Comparison of ENCODE assay signal across 10 mouse cellular contexts in genomic region chr7:79129883-79130282, GRCm38 (mm10). TPM values are rescaled to one million over a fixed set of nuclear protein-coding genes. Genes with fewer than 3 reads are reported as not detected.
DNase-seq lines count a peak whose midpoint lies in the region; ATAC-seq and TF ChIP-seq lines count a peak whose summit lies in the region.
"Had no signal": no experiment of that assay in that cellular context is flagged by ENCODE, and none has a peak within 500 bp of the region (broad histone marks: within the 10 kb centered on the region; RNA-seq: fewer than 3 reads in every experiment).

No protein-coding gene starts in this region.

- H3K27ac ChIP-seq in heart, embryonic 15.5 days, result no peak overlapping the region
- no peak overlapping the region for H3K27ac ChIP-seq in forebrain, postnatal 0 days (ENCODE audit: low read depth, low read length)
- H3K27ac ChIP-seq in midbrain, embryonic 12.5 days (replicated peaks), result no peak overlapping the region

- H3K27me3 ChIP-seq in heart, embryonic 15.5 days, result peaks cover 10% of the 10 kb centered on the region
- no peaks in the 10 kb centered on the region; the same call in 1 of the 2 replicates for H3K27me3 ChIP-seq in forebrain, postnatal 0 days (ENCODE audit: insufficient read depth, low read length)
- H3K27me3 ChIP-seq in midbrain, embryonic 12.5 days, result peaks cover 34% of the 10 kb centered on the region

- DNase-seq in heart, adult 9 months (ENCODE audit: low spot score in 2 of 2), result no peak
- peak; percentile 16 for DNase-seq in brain, adult 2 months (ENCODE audit: low read depth, low spot score)
- DNase-seq in forebrain, postnatal 0 days, result peak; percentile 32
- no peak for DNase-seq in testis, postnatal 14 days (ENCODE audit: low spot score)
- no peak for DNase-seq in adrenal gland, adult 18-20 months (ENCODE audit: low spot score in 2 of 2)
- DNase-seq in gastrocnemius, adult 18-20 months (ENCODE audit: low spot score), result no peak

- no peak for ATAC-seq in heart, embryonic 15.5 days (replicated peaks; ENCODE audit: insufficient number of reproducible peaks, insufficient read depth, low FRiP score, low read depth)
- no peak for ATAC-seq in forebrain, postnatal 0 days
- ATAC-seq in midbrain, embryonic 12.5 days (ENCODE audit: low FRiP score, low read depth), result no peak

- peak overlapping the region; percentile 68 for H3K4me2 ChIP-seq in heart, embryonic 15.5 days
- peak overlapping the region; percentile 41; the same call in 1 of the 2 replicates for H3K4me2 ChIP-seq in forebrain, postnatal 0 days (ENCODE audit: low read depth)
- peak overlapping the region; percentile 43 for H3K4me2 ChIP-seq in midbrain, embryonic 12.5 days (replicated peaks)

- peaks cover 30% of the 10 kb centered on the region for H3K4me1 ChIP-seq in heart, embryonic 15.5 days (replicated peaks)
- H3K4me1 ChIP-seq in forebrain, postnatal 0 days (ENCODE audit: insufficient read depth), result no peaks in the 10 kb centered on the region
- peaks cover 15% of the 10 kb centered on the region; the same call in 1 of the 2 replicates for H3K4me1 ChIP-seq in midbrain, embryonic 12.5 days

- WGBS in heart, embryonic 15.5 days, result 15% methylated on average over 8 of the region's 8 CpGs
- WGBS in forebrain, postnatal 0 days, result 20% methylated on average over 8 of the region's 8 CpGs
- WGBS in midbrain, embryonic 12.5 days, result 11% methylated on average over 8 of the region's 8 CpGs

- H3K4me3 ChIP-seq in heart, embryonic 15.5 days, result peak overlapping the region; percentile 35; the same call in 1 of the 2 replicates
- H3K4me3 ChIP-seq in forebrain, postnatal 0 days (ENCODE audit: low read depth, low read length), result no peak overlapping the region
- H3K4me3 ChIP-seq in midbrain, embryonic 12.5 days, result no peak overlapping the region

- no peaks in the 10 kb centered on the region for H3K9me3 ChIP-seq in heart, embryonic 15.5 days (replicated peaks)
- H3K9me3 ChIP-seq in forebrain, postnatal 0 days (ENCODE audit: low read length), result no peaks in the 10 kb centered on the region
- H3K9me3 ChIP-seq in midbrain, embryonic 12.5 days, result no peaks in the 10 kb centered on the region
- H3K9me3 ChIP-seq: G1E had no signal

- peaks cover 11% of the 10 kb centered on the region for H3K36me3 ChIP-seq in heart, embryonic 15.5 days
- H3K36me3 ChIP-seq in forebrain, postnatal 0 days (ENCODE audit: insufficient read depth), result no peaks in the 10 kb centered on the region
- H3K36me3 ChIP-seq in midbrain, embryonic 12.5 days, result peaks cover 4% of the 10 kb centered on the region; the same call in 1 of the 2 replicates
- H3K36me3 ChIP-seq: G1E had no signal

- TF ChIP-seq CTCF in forebrain, postnatal 0 days (IDR thresholded peaks at IDR 0.05; ENCODE audit: low read depth), result peak; percentile 58

- H3K9ac ChIP-seq in heart, embryonic 15.5 days, result no peak overlapping the region
- H3K9ac ChIP-seq in forebrain, postnatal 0 days, result no peak overlapping the region
- no peak overlapping the region for H3K9ac ChIP-seq in midbrain, embryonic 12.5 days (replicated peaks)

RNA-seq across cellular contexts. Expression of gene Hapln3, which starts 0.9 kb away (rescaled TPM):
- 0.49 and 0.76 TPM in 2 replicates for polyA plus RNA-seq in heart, embryonic 15.5 days (2015; fragmentation: Nextera tagmentation; extraction: Ambion mirVana)
- 1.9 and 2.7 TPM in 2 replicates for total RNA-seq in forebrain, postnatal 0 days (2014; rRNA removed)
- 2.7 and 3.5 TPM in 2 replicates for polyA plus RNA-seq in forebrain, postnatal 0 days (2015; fragmentation: Nextera tagmentation; extraction: Ambion mirVana)
- polyA plus RNA-seq in midbrain, embryonic 12.5 days (2016; fragmentation: Nextera tagmentation; extraction: Ambion mirVana), result 1.5 and 2.0 TPM in 2 replicates
- under 1 TPM; 0.56 to 0.74 TPM for total RNA-seq in adrenal gland, adult 18-20 months (2021)
- under 1 TPM; 0.45 to 0.48 TPM for total RNA-seq in gastrocnemius, adult 18-20 months (2021)
- total RNA-seq: common myeloid progenitor, adult 5-6 weeks had no signal
- polyA plus RNA-seq: G1E had no signal

RNA-seq across cellular contexts. Expression of gene Mfge8, which starts 19.0 kb away (rescaled TPM):
- 224 and 246 TPM in 2 replicates for polyA plus RNA-seq in heart, embryonic 15.5 days (2015; fragmentation: Nextera tagmentation; extraction: Ambion mirVana)
- 155 and 184 TPM in 2 replicates for total RNA-seq in forebrain, postnatal 0 days (2014; rRNA removed)
- polyA plus RNA-seq in forebrain, postnatal 0 days (2015; fragmentation: Nextera tagmentation; extraction: Ambion mirVana), result 221 and 275 TPM in 2 replicates
- polyA plus RNA-seq in midbrain, embryonic 12.5 days (2016; fragmentation: Nextera tagmentation; extraction: Ambion mirVana), result 57.6 and 68.1 TPM in 2 replicates
- 100 to 1,000 TPM; 180 to 220 TPM for total RNA-seq in adrenal gland, adult 18-20 months (2021)
- total RNA-seq in gastrocnemius, adult 18-20 months (2021), result 10 to 100 TPM; 36.8 to 51.1 TPM

Comparison
In these comparisons a context has a peak if more than half of its experiments do, and no peak if none do; other contexts are left out.
1. DNase-seq: peak in brain, adult 2 months (single experiment) and forebrain, postnatal 0 days (single experiment); none in heart, adult 9 months (0 of 2), testis, postnatal 14 days (single experiment), adrenal gland, adult 18-20 months (0 of 2) and gastrocnemius, adult 18-20 months (single experiment).
2. Peak in every context shown above with its lines, with median percentiles within 50 percentile points of each other: H3K4me2 ChIP-seq.